Mouse (Mus musculus) liver, adult 2 months (tissue): Measurements from ENCODE around the gene Iqcg.

ENCODE experiments used
- CTCF ChIP-seq: fragments of 200-500 bp; IDR thresholded peaks from 2 replicates; pipeline ENCODE4 v1.5.1; 2011; ENCODE audit warnings: low read depth, low read length, control low read depth
- POLR2A ChIP-seq: fragments of 200-500 bp; IDR thresholded peaks from 2 replicates; pipeline ENCODE4 v1.6.1; 2011; ENCODE audit warnings: low read length, control low read depth; ENCODE audit not compliant: insufficient read depth; ENCODE audit errors: extremely low read depth

GRCm38 (mm10) chr16:33036006-33036405 is 20.0 kb downstream of the Iqcg start:
- TF ChIP-seq CTCF (no peak), POLR2A (no peak)
